Mouse (Mus musculus) intestine, embryonic 16.5 days (tissue): Measurements from ENCODE around the gene Tal1. TPM values are rescaled to one million over a fixed set of nuclear protein-coding genes. Genes with fewer than 3 reads are reported as not detected.

Experiments
- ATAC-seq: fragments of 200-750 bp; cut with Nextera tagmentation; 2 replicates; pipeline ENCODE4 v1.8.0; 2017; ENCODE audit warnings: moderate TSS enrichment, moderate library complexity
- H3K27ac ChIP-seq: fragments of 300-500 bp; sonication (generic); 2 replicates; pipeline ENCODE4 v1.5.1; 2014; ENCODE audit warnings: mild to moderate bottlenecking, low read length
- H3K27me3 ChIP-seq: fragments of 300-500 bp; sonication (generic); replicated peaks from 2 replicates; pipeline ENCODE4 v1.6.1; 2014; ENCODE audit warnings: low read length, control low read depth, mixed read lengths; ENCODE audit not compliant: control insufficient read depth, insufficient read depth
- H3K36me3 ChIP-seq: fragments of 300-500 bp; sonication (generic); 2 replicates; pipeline ENCODE4 v1.6.1; 2014; ENCODE audit warnings: low read length, control low read depth; ENCODE audit not compliant: control insufficient read depth, insufficient read depth
- H3K4me1 ChIP-seq: fragments of 300-500 bp; sonication (generic); 2 replicates; pipeline ENCODE4 v1.6.1; 2014; ENCODE audit warnings: low read length, control low read depth, mixed read lengths; ENCODE audit not compliant: control insufficient read depth, insufficient read depth
- H3K4me2 ChIP-seq: fragments of 300-500 bp; sonication (generic); 2 replicates; pipeline ENCODE4 v1.6.1; 2014; ENCODE audit warnings: low read depth, low read length, control low read depth
- H3K4me3 ChIP-seq: fragments of 300-500 bp; sonication (generic); 2 replicates; pipeline ENCODE4 v1.5.1; 2014; ENCODE audit warnings: mild to moderate bottlenecking, low read length
- H3K9ac ChIP-seq: fragments of 300-500 bp; sonication (generic); 2 replicates; pipeline ENCODE4 v1.6.1; 2014; ENCODE audit warnings: low read depth, low read length
- H3K9me3 ChIP-seq: fragments of 300-500 bp; sonication (generic); 2 replicates; pipeline ENCODE4 v1.6.1; 2016; ENCODE audit warnings: low read length, control low read depth; ENCODE audit not compliant: control insufficient read depth
- WGBS: fragments of 180-500 bp; shearing (Covaris S2); extraction: QIAGEN DNeasy Blood & Tissue Kit; methylation state at CpG from one replicate; pipeline ENCODE4 v1.1.7; 2014; 5-methylcytosine and 5-hydroxymethylcytosine counted together
- polyA plus RNA-seq: library from polyadenylated mRNA; unstranded; fragments of >200 nt; fragmentation: Nextera tagmentation; extraction: Ambion mirVana; gene quantifications from 2 replicates; pipeline ENCODE4 v1.2.1, GENCODE M21; 2015

The Tal1 gene
- polyA plus RNA-seq, 1 experiment from 2014 or later, result 0.70 TPM

DNA sequence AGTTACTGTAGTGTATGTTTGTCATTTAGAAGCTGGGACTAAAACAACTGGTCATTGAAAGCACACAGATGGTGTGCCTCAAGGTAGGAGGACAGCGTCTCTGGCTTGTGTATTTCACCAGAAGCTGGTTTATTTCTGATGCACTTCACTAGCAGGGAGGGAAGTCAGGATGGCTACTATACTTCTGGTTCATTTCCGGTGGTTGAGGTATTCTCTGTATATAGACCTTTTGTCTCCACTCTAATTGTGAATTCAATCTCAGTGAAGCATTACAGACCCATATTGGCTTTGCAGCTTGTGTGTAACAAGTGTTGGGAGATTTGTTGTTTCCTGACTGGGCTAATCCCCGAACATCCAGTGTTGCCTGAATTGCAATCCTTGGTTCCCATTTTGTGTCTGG is 4.5 kb downstream of the Tal1 start:
- no peak overlapping the region for H3K4me3 ChIP-seq
- WGBS, result 16% methylated on average over 3 of the region's 3 CpGs
- peaks cover 88% of the 10 kb centered on the region for H3K27me3 ChIP-seq
- H3K9me3 ChIP-seq, result no peaks in the 10 kb centered on the region
- H3K27ac ChIP-seq, result no peak overlapping the region
- no peaks in the 10 kb centered on the region for H3K36me3 ChIP-seq
- H3K4me1 ChIP-seq, result peaks cover 21% of the 10 kb centered on the region
- H3K4me2 ChIP-seq, result no peak overlapping the region
- ATAC-seq, result no peak
- H3K9ac ChIP-seq, result no peak overlapping the region

DNA sequence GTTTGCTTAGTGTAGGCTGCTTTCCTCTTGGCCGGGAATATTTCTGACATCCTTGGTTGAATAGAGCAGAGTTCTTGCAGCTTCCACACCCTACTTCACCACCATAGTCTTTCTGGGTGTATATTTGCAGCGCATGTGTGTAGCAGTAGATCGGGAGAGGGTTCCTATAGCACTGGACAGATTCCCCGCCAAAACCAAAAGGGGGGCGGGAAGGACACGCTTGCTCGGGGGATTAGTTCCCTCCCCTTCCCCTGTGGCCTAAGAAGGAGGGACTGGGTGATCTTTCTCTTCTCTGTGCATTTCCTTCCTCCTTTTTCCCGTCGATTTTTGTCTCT is 6.3 kb downstream of the Tal1 start:
- peaks cover 9% of the 10 kb centered on the region for H3K4me1 ChIP-seq
- H3K27ac ChIP-seq, result no peak overlapping the region
- H3K9me3 ChIP-seq, result no peaks in the 10 kb centered on the region
- peak overlapping the region; percentile 99 for H3K4me2 ChIP-seq
- no peak overlapping the region for H3K9ac ChIP-seq
- H3K36me3 ChIP-seq, result no peaks in the 10 kb centered on the region
- no peak for ATAC-seq
- peak overlapping the region; percentile 55 for H3K4me3 ChIP-seq
- H3K27me3 ChIP-seq, result peaks cover 84% of the 10 kb centered on the region
- 3% methylated on average over 9 of the region's 9 CpGs for WGBS

DNA sequence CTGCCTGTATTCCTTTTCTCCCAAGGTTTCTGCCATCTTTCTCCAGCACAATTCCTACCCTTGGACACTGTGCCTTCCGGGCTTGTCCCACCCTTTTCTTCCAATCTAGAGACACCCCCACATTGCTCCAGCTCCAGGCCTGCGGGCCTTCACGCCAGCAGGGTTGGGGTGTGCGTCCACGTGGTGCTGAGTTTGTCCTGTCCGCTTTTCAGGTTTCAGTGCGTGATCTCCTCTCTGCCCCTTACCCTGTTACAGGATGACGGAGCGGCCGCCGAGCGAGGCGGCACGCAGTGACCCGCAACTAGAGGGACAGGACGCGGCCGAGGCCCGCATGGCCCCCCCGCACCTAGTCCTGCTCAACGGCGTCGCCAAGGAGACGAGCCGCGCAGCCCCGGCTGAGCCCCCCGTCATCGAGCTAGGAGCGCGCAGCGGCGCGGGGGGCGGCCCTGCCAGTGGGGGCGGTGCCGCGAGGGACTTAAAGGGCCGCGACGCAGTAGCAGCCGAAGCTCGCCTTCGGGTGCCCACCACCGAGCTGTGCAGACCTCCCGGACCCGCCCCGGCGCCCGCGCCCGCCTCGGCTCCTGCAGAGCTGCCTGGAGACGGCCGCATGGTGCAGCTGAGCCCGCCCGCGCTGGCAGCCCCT is 6.8 kb downstream of the Tal1 start:
- 1% methylated on average over 43 of the region's 58 CpGs for WGBS
- peak overlapping the region; percentile 50 for H3K9ac ChIP-seq
- no peaks in the 10 kb centered on the region for H3K36me3 ChIP-seq
- H3K4me1 ChIP-seq, result peaks cover 7% of the 10 kb centered on the region
- peak overlapping the region; percentile 55 for H3K4me3 ChIP-seq
- peak; percentile 80 for ATAC-seq
- H3K4me2 ChIP-seq, result peak overlapping the region; percentile 99
- peaks cover 79% of the 10 kb centered on the region for H3K27me3 ChIP-seq
- no peak overlapping the region for H3K27ac ChIP-seq
- H3K9me3 ChIP-seq, result no peaks in the 10 kb centered on the region

DNA sequence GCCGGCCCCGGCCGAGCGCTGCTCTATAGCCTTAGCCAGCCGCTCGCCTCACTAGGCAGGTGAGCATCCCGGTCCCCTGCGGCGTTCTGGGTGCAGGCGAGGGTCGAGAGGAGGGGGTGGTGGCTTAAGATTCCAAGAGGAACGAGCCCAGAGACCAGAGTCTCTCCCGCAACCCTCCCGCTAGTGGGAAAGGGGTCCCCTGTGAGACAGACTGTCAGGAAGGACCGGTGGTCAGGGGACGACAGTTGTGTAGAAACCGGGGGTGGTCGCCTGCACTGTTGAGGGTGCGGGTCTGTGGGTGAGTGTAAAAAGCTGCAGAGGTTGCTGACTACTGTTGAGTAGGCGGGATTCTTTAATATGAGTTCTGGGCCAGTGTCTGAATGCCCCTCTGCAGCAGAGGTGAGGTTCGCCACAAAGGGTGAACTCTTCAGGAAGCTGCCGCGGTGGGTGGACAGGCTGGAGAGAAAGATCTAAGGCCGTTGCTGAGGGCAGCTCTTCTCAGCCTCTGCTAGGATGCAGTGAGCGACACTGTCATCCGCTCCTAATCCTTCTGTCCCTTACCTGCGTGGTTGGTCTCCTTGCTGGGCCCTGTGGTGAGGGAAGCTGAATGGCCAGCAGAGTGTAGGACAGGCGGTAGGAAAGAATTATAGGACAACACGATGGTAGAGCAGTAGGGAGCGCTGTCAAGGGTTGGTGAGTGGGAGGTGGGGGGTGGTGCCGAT is 7.5 kb downstream of the Tal1 start:
- ATAC-seq, result no peak
- 2% methylated on average over 31 of the region's 31 CpGs for WGBS
- Histone ChIP-seq H3K4me3 (peak overlapping the region; percentile 55), H3K27ac (no peak overlapping the region), H3K4me2 (peak overlapping the region; percentile 99), H3K9ac (peak overlapping the region; percentile 50), H3K36me3 (no peaks in the 10 kb centered on the region), H3K27me3 (peaks cover 73% of the 10 kb centered on the region), H3K9me3 (no peaks in the 10 kb centered on the region), H3K4me1 (peaks cover 7% of the 10 kb centered on the region)

DNA sequence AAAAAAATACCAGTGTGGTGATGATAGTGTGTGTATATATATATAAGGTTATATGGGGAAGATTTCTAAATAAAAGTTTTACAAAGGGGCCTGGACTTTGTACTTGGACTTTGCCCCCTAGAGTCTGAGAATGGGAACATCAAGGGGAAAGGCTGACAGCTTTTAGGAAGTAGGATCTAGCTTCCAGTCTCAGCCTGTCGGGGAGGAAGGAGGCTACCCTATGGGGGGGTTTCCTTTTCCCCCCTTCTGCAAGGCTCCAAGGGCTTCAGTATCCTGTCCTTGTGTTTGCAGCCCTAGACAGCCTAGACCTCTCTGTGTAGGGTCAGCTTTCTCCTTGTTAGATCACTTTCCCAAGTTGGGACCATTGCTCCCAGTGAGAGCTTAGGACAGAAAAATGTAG is 15.4 kb downstream of the Tal1 start:
- Histone ChIP-seq H3K36me3 (no peaks in the 10 kb centered on the region), H3K27me3 (no peaks in the 10 kb centered on the region; the same call in 1 of the 2 replicates), H3K9me3 (no peaks in the 10 kb centered on the region), H3K9ac (no peak overlapping the region), H3K27ac (no peak overlapping the region), H3K4me1 (no peaks in the 10 kb centered on the region), H3K4me2 (no peak overlapping the region), H3K4me3 (no peak overlapping the region)
- 0 out of 2 replicates have a peak, but pooled peaks have one; percentile 46 for ATAC-seq
- WGBS, result 40% methylated on average over 1 of the region's 1 CpGs

DNA sequence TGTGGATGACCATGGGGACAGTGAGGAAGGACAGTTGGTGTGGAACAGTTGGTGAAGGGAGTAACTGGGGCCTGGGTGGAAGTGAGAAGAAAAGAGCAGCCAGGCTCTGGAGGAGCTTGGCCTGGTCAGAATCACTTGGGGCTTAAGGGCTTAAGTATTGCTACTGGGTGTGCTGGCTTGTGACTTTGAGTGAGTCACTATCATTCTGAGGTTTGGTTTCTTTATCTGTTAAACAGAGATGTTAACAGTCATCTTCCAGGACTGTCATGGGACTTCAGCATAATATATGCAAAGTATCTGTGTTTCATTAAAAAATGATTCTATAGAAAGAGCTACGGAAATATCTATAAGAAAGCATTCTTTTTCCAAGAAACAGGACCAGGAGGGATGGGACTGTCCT is 18.6 kb downstream of the Tal1 start:
- Histone ChIP-seq H3K36me3 (no peaks in the 10 kb centered on the region), H3K9me3 (no peaks in the 10 kb centered on the region), H3K9ac (no peak overlapping the region), H3K27ac (peak overlapping the region; percentile 33), H3K4me3 (no peak overlapping the region), H3K27me3 (no peaks in the 10 kb centered on the region), H3K4me2 (no peak overlapping the region), H3K4me1 (no peaks in the 10 kb centered on the region)
- ATAC-seq, result no peak
- 92% methylated on average over 1 of the region's 1 CpGs for WGBS

DNA sequence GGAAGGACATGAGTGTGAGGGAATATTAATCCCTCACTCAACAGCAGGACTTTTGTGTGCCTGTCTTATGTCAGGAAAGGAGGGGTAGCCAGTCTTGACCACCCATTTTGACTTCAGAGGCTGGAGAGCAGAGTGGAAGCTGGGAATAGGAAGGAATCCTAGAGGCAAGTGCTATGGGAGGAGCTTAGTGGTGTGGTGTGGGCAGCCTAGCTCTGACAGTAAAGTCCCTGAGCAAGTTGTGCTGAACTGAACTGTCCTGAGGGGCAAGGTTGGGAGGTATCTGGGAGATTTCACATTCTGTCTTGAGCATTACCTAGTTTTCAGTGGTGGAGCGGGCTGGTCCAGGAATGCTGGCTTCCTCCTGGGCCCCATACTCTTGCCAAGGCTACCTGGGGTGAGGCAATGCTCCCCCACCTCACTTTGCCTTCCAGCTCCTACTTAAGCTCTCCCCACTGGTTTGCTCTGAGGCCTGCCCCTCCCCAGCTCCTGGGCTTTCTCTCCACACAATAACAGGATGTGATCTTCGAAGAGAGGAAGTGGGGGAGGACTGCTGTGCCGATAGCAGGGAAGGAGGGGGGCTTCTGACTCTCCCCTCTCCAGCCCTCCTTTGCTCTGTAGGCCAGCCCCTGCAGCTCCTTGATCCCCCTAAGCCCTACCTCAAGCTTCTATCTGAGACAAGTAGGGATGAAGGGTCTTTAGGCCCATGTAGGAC is 19.1 kb downstream of the Tal1 start:
- WGBS, result 38% methylated on average over 3 of the region's 3 CpGs

DNA sequence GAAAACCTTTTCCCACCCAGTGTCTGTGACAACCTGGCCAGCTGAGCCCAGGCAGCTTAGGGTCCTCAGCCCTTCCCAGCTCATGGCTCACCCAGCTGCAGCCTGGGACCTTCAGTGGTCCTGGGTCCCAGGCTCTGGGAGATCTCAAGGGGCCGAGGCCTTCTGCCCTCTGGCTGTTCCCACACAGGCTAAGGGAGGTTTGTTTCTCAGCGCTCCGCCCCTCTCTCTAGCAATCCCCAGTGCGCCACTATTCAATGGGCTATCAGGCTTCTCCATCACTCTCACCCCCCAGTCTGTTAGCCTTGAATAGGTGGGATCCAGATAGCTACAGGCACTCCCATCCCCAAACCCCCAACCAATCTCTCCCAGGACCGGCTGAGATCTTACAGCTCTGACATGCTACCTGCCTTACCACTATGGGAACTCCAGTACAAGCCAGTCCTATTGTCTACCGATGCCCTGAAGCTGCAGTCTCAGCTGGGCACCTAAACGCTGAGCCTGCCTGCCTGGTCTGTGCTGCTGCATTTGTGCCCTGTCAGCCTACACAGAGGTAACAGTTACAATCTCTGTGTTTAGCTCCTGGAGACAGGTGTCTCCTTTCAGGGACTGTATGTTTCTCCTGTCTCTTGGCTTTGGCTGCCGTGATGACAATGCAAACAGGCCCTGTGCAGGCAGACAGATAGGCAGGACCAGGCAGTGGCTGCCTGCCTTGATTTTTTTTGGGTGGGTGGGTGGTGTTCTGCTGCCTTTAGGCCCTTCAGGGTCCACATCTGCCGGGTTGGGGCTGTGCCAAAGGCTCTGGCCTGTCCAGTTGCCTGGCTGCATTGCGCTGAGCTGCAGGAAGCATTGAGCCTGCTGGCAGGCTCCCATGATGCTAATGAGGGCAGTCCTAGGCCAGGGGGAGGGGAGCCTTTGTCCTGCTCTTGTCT is 22.9 kb downstream of the Tal1 start:
- Histone ChIP-seq H3K27me3 (no peaks in the 10 kb centered on the region), H3K4me3 (no peak overlapping the region), H3K36me3 (no peaks in the 10 kb centered on the region), H3K9ac (no peak overlapping the region), H3K9me3 (no peaks in the 10 kb centered on the region), H3K27ac (no peak overlapping the region), H3K4me2 (no peak overlapping the region), H3K4me1 (no peaks in the 10 kb centered on the region)
- 41% methylated on average over 10 of the region's 10 CpGs for WGBS
- ATAC-seq, result peak; percentile 72

More for the DNA sequence above, 19.1 kb downstream of the Tal1 start:
- Histone ChIP-seq H3K27me3 (no peaks in the 10 kb centered on the region), H3K36me3 (no peaks in the 10 kb centered on the region), H3K4me1 (no peaks in the 10 kb centered on the region), H3K4me2 (no peak overlapping the region), H3K27ac (peak overlapping the region; percentile 33), H3K4me3 (no peak overlapping the region), H3K9me3 (no peaks in the 10 kb centered on the region), H3K9ac (no peak overlapping the region)
- ATAC-seq, result peak; percentile 39; the same call in 1 of the 2 replicates
